Mouse (Mus musculus): ENCODE data around the gene Dlx4.

The Dlx4 gene

GRCm38 (mm10) chr11:95145851-95146403 lies at the start of gene Dlx4:
Gene Dlx4 (minus strand): TSS chr11:95146263.
- DNase-seq (ENCODE audit: extremely low read depth, low read depth), result no peak

- DNase-seq (ENCODE audit: extremely low read depth, low read depth), result no peak
Observed at GRCm38 (mm10) chr11:95189863-95190262, 43.8 kb upstream of the Dlx4 start.

GRCm38 (mm10) chr11:95186826-95187225 lies 40.8 kb upstream of the Dlx4 start:
- DNase-seq (ENCODE audit: extremely low read depth, low read depth), result no peak

- DNase-seq (ENCODE audit: extremely low read depth, low read depth), result no peak
Observed at GRCm38 (mm10) chr11:95185700-95186099, 39.6 kb upstream of the Dlx4 start.

GRCm38 (mm10) chr11:95184561-95184960 lies 38.5 kb upstream of the Dlx4 start:
- DNase-seq (ENCODE audit: extremely low read depth, low read depth), result no peak

- DNase-seq (ENCODE audit: extremely low read depth, low read depth), result no peak
Observed at GRCm38 (mm10) chr11:95179311-95179710, 33.2 kb upstream of the Dlx4 start.

- DNase-seq (ENCODE audit: extremely low read depth, low read depth), result no peak
Observed at GRCm38 (mm10) chr11:95165857-95166256, 19.8 kb upstream of the Dlx4 start.

- DNase-seq (ENCODE audit: extremely low read depth, low read depth), result no peak
Observed at GRCm38 (mm10) chr11:95161708-95162107, 15.6 kb upstream of the Dlx4 start.

GRCm38 (mm10) chr11:95160693-95161092 lies 14.6 kb upstream of the Dlx4 start:
- DNase-seq (ENCODE audit: extremely low read depth, low read depth), result peak; percentile 6

GRCm38 (mm10) chr11:95159763-95160371 lies 13.8 kb upstream of the Dlx4 start:
- DNase-seq (ENCODE audit: extremely low read depth, low read depth), result no peak

- no peak for DNase-seq (ENCODE audit: extremely low read depth, low read depth)
Observed at GRCm38 (mm10) chr11:95157872-95158271, 11.8 kb upstream of the Dlx4 start.

- no peak for DNase-seq (ENCODE audit: extremely low read depth, low read depth)
Observed at GRCm38 (mm10) chr11:95157356-95157755, 11.3 kb upstream of the Dlx4 start.

- no peak for DNase-seq (ENCODE audit: extremely low read depth, low read depth)
Observed at GRCm38 (mm10) chr11:95155511-95155910, 9.4 kb upstream of the Dlx4 start.

GRCm38 (mm10) chr11:95153681-95154080 lies 7.6 kb upstream of the Dlx4 start:
- DNase-seq (ENCODE audit: extremely low read depth, low read depth), result no peak

GRCm38 (mm10) chr11:95153116-95153515 lies 7.1 kb upstream of the Dlx4 start:
- DNase-seq (ENCODE audit: extremely low read depth, low read depth), result no peak

- no peak for DNase-seq (ENCODE audit: extremely low read depth, low read depth)
Observed at GRCm38 (mm10) chr11:95150269-95151049, 4.4 kb upstream of the Dlx4 start.

GRCm38 (mm10) chr11:95149462-95150268 lies 3.6 kb upstream of the Dlx4 start:
- DNase-seq (ENCODE audit: extremely low read depth, low read depth), result no peak

- DNase-seq (ENCODE audit: extremely low read depth, low read depth), result no peak
Observed at GRCm38 (mm10) chr11:95148754-95149153, 2.7 kb upstream of the Dlx4 start.

- DNase-seq (ENCODE audit: extremely low read depth, low read depth), result no peak
Observed at GRCm38 (mm10) chr11:95144946-95145483, 1.0 kb downstream of the Dlx4 start.

GRCm38 (mm10) chr11:95144091-95144945 lies 1.7 kb downstream of the Dlx4 start:
- no peak for DNase-seq (ENCODE audit: extremely low read depth, low read depth)

- DNase-seq (ENCODE audit: extremely low read depth, low read depth), result no peak
Observed at GRCm38 (mm10) chr11:95143663-95144062, 2.4 kb downstream of the Dlx4 start.
